22 mouse cellular contexts compared by ENCODE assay signal in the genomic region with DNA sequence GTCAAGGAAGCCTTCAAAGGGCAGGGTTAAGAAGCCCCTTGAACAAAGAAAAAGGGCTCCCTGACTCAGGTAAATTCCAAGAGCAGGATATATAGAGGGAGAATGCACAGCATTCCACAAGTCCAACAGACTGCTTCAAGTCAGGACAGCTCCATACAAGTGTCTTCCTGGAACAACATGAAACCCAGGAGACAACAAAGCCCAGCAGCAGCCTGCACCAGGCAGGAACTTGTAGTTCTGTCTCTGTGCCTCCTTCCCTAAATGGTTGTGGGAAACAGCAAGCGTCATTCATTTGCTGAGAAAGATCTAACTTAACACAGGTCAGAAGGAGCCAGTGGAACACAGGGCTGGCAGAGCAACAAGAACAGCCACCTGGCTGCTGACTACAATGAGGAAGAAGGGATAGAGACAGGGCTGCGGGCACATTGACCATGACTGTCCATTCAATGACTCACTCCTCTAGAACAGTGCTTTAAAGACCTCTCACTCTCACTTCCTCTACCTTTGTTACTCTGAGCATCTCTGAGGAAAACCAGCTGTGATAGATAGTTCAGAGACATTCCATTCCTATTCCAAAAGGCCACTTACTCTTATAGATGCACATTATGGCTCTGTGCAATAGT. TPM values are rescaled to one million over a fixed set of nuclear protein-coding genes. Genes with fewer than 3 reads are reported as not detected.
DNase-seq lines count a peak whose midpoint lies in the region; ATAC-seq lines count a peak whose summit lies in the region.
"Had no signal": no experiment of that assay in that cellular context is flagged by ENCODE, and none has a peak within 500 bp of the region (broad histone marks: within the 10 kb centered on the region; RNA-seq: fewer than 3 reads in every experiment).

No protein-coding gene starts in this region.

- no peak overlapping the region for H3K4me3 ChIP-seq in embryonic facial prominence, embryonic 13.5 days
- H3K4me3 ChIP-seq in embryonic facial prominence, embryonic 10.5 days = no peak overlapping the region
- H3K4me3 ChIP-seq: embryonic facial prominence, embryonic 15.5 days; forebrain, embryonic 10.5 days; gastrocnemius, adult 2 months; limb, embryonic 12.5 days; midbrain, embryonic 12.5 days had no signal

- no peaks in the 10 kb centered on the region for H3K27me3 ChIP-seq in embryonic facial prominence, embryonic 13.5 days
- H3K27me3 ChIP-seq in embryonic facial prominence, embryonic 10.5 days (replicated peaks; ENCODE audit: low read depth, poor library complexity, severe bottlenecking) = no peaks in the 10 kb centered on the region
- H3K27me3 ChIP-seq: embryonic facial prominence, embryonic 15.5 days; limb, embryonic 12.5 days; midbrain, embryonic 12.5 days had no signal

- no peaks in the 10 kb centered on the region for H3K9me3 ChIP-seq in embryonic facial prominence, embryonic 13.5 days
- no peaks in the 10 kb centered on the region for H3K9me3 ChIP-seq in embryonic facial prominence, embryonic 10.5 days
- H3K9me3 ChIP-seq: embryonic facial prominence, embryonic 15.5 days; forebrain, embryonic 10.5 days; limb, embryonic 12.5 days; midbrain, embryonic 12.5 days had no signal

- 84% methylated on average over 2 of the region's 2 CpGs for WGBS in embryonic facial prominence, embryonic 13.5 days
- WGBS in embryonic facial prominence, embryonic 10.5 days = 91% methylated on average over 2 of the region's 2 CpGs

- ATAC-seq in embryonic facial prominence, embryonic 13.5 days (ENCODE audit: insufficient number of reproducible peaks, insufficient read depth, low FRiP score, low TSS enrichment, low read depth) = no peak
- peak; percentile 97 for ATAC-seq in granulocyte monocyte progenitor cell, adult 5-6 weeks (replicated peaks; ENCODE audit: poor library complexity, severe bottlenecking)

- 0 out of 2 replicates have a peak overlapping the region, but pooled peaks have one; percentile 23 for H3K27ac ChIP-seq in embryonic facial prominence, embryonic 13.5 days
- H3K27ac ChIP-seq in embryonic facial prominence, embryonic 10.5 days (replicated peaks) = no peak overlapping the region
- H3K27ac ChIP-seq: embryonic facial prominence, embryonic 15.5 days; forebrain, embryonic 10.5 days; gastrocnemius, adult 2 months; limb, embryonic 12.5 days; midbrain, embryonic 12.5 days had no signal

- H3K9ac ChIP-seq in embryonic facial prominence, embryonic 13.5 days = no peak overlapping the region
- H3K9ac ChIP-seq: embryonic facial prominence, embryonic 15.5 days; limb, embryonic 12.5 days; midbrain, embryonic 12.5 days had no signal

- H3K36me3 ChIP-seq in embryonic facial prominence, embryonic 13.5 days = no peaks in the 10 kb centered on the region
- no peaks in the 10 kb centered on the region for H3K36me3 ChIP-seq in embryonic facial prominence, embryonic 10.5 days (replicated peaks)
- H3K36me3 ChIP-seq: embryonic facial prominence, embryonic 15.5 days; midbrain, embryonic 12.5 days had no signal

- no peaks in the 10 kb centered on the region for H3K4me1 ChIP-seq in embryonic facial prominence, embryonic 13.5 days
- H3K4me1 ChIP-seq in embryonic facial prominence, embryonic 10.5 days = no peaks in the 10 kb centered on the region
- H3K4me1 ChIP-seq: embryonic facial prominence, embryonic 15.5 days; forebrain, embryonic 10.5 days; limb, embryonic 12.5 days; midbrain, embryonic 12.5 days had no signal

- no peak overlapping the region for H3K4me2 ChIP-seq in embryonic facial prominence, embryonic 13.5 days
- H3K4me2 ChIP-seq: embryonic facial prominence, embryonic 15.5 days; limb, embryonic 12.5 days; midbrain, embryonic 12.5 days had no signal

- no peak for DNase-seq in embryonic facial prominence, embryonic 10.5 days (ENCODE audit: low spot score)
- DNase-seq in lung, postnatal 36 days = peak; percentile 16
- DNase-seq in lung, postnatal 4 days = no peak
- no peak for DNase-seq in left cerebral cortex, postnatal 14 days (ENCODE audit: low spot score in 2 of 2)
- no peak for DNase-seq in gastrocnemius, postnatal 14 days
- no peak for DNase-seq in embryo, embryonic 9.5 days (ENCODE audit: extremely low spot score)
- DNase-seq: cerebellum, adult 8-10 months; gastrocnemius, adult 2 months; kidney, adult 11 months; kidney, postnatal 10 days; lung, postnatal 10 days; right cerebral cortex, adult 18-20 months; thymus, adult 18-20 months; thymus, postnatal 4 days had no signal

- intact Hi-C loops in left cerebral cortex, postnatal 14 days (cut with DNase I) = no loop called here
- intact Hi-C loops in gastrocnemius, postnatal 14 days (cut with DNase I; ENCODE audit: low total_unique reads) = no loop called here

RNA-seq across cellular contexts. Expression of gene A730071L15Rik, which starts 30.7 kb away (rescaled TPM):
- polyA plus RNA-seq in embryonic facial prominence, embryonic 13.5 days (2015; fragmentation: Nextera tagmentation; extraction: Ambion mirVana) = 0.18 and 0.38 TPM in 2 replicates
- polyA plus RNA-seq in embryonic facial prominence, embryonic 10.5 days (2016; fragmentation: Nextera tagmentation; extraction: Ambion mirVana) = 0.20 and 0.57 TPM in 2 replicates
- not detected in 2 replicates for total RNA-seq in granulocyte monocyte progenitor cell, adult 5-6 weeks (2014; fragmentation: Nextera tagmentation)
- 1.3 TPM in 1 of 2 replicates, not detected in the other for total RNA-seq in granulocyte monocyte progenitor cell, adult 5-6 weeks (2017)
- not detected for total RNA-seq in left cerebral cortex, postnatal 14 days (2021)
- under 1 TPM in 1 of 2 experiments, not detected in 1; 0.21 TPM for total RNA-seq in gastrocnemius, postnatal 14 days (2021)
- total RNA-seq: heart, adult 8-10 months had no signal
- polyA plus RNA-seq: small intestine, adult 2 months had no signal

RNA-seq across cellular contexts. Expression of gene Nudcd3, which starts 31.1 kb away (rescaled TPM):
- 42.6 and 44.4 TPM in 2 replicates for polyA plus RNA-seq in embryonic facial prominence, embryonic 13.5 days (2015; fragmentation: Nextera tagmentation; extraction: Ambion mirVana)
- 51.9 and 55.6 TPM in 2 replicates for polyA plus RNA-seq in embryonic facial prominence, embryonic 10.5 days (2016; fragmentation: Nextera tagmentation; extraction: Ambion mirVana)
- 27.0 and 29.7 TPM in 2 replicates for total RNA-seq in granulocyte monocyte progenitor cell, adult 5-6 weeks (2014; fragmentation: Nextera tagmentation)
- 27.0 and 35.4 TPM in 2 replicates for total RNA-seq in granulocyte monocyte progenitor cell, adult 5-6 weeks (2017)
- total RNA-seq in left cerebral cortex, postnatal 14 days (2021) = 100 to 1,000 TPM; 128 to 129 TPM
- 10 to 100 TPM; 54.4 to 57.1 TPM for total RNA-seq in gastrocnemius, postnatal 14 days (2021)
